Mouse (Mus musculus): ENCODE data around the gene Snx29.

DNA sequence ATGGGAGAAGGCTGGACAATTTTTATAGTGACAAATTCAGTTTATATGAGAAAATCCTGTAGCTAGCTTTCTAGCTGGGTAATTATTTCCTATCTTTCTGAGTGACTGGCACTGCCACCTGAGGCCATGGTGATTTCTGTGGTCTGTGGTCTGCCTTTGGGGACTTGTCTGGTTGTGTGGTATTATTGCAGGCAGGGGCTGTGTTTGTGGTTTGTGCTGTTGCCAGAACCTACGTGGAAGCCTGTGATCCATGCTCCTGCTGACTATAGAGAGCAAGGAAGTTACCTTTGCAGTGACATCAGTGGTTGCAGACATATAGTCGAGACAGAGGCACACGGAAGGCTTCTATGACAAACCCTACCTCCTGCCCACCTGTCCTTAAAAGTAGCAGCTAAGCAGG, 298.3 kb downstream of the Snx29 start:
- no peak for TF ChIP-seq EP300 (IDR thresholded peaks at IDR 0.05; ENCODE audit: low read depth)
- no peak for TF ChIP-seq CTCF (IDR thresholded peaks at IDR 0.05; ENCODE audit: low read depth)

Data from liver, embryonic 14.5 days (tissue).